Mouse (Mus musculus) brain, embryonic 14.5 days (tissue): Measurements from ENCODE around the gene Socs5.

Experiments used
- CTCF ChIP-seq: fragments of 200-500 bp; IDR thresholded peaks from 2 replicates; pipeline ENCODE4 v1.5.1; 2012; ENCODE audit warnings: inconsistent platforms, mild to moderate bottlenecking, moderate library complexity, borderline replicate concordance; ENCODE audit not compliant: insufficient read depth, insufficient read length; ENCODE audit errors: extremely low read depth
- POLR2A ChIP-seq: fragments of 200-500 bp; IDR thresholded peaks from 2 replicates; pipeline ENCODE4 v1.6.1; 2012; ENCODE audit warnings: mild to moderate bottlenecking, inconsistent platforms, borderline replicate concordance; ENCODE audit not compliant: poor library complexity, insufficient read depth, insufficient read length, severe bottlenecking; ENCODE audit errors: extremely low read depth

DNA sequence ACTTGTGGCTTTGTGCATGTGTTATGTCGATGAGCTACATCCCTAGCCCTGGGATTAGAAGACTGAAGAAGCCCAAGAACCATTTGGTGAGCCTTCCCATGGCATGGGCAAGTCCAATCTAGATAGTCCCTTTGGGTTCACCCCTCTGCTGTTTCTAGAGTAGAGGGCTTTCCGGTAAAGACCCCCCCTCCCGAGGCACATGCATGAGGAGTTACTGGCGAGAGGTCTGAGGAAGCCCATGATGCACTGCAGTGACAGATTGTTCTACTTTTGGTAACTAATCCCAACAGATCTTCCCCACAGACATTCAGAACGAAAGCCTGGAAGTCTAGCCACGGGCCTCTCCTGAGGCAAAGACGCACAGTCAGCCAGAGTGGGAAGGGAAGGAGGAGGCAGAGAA, 18.2 kb upstream of the Socs5 start:
- TF ChIP-seq CTCF (no peak), POLR2A (no peak)
